In the genomic region with DNA sequence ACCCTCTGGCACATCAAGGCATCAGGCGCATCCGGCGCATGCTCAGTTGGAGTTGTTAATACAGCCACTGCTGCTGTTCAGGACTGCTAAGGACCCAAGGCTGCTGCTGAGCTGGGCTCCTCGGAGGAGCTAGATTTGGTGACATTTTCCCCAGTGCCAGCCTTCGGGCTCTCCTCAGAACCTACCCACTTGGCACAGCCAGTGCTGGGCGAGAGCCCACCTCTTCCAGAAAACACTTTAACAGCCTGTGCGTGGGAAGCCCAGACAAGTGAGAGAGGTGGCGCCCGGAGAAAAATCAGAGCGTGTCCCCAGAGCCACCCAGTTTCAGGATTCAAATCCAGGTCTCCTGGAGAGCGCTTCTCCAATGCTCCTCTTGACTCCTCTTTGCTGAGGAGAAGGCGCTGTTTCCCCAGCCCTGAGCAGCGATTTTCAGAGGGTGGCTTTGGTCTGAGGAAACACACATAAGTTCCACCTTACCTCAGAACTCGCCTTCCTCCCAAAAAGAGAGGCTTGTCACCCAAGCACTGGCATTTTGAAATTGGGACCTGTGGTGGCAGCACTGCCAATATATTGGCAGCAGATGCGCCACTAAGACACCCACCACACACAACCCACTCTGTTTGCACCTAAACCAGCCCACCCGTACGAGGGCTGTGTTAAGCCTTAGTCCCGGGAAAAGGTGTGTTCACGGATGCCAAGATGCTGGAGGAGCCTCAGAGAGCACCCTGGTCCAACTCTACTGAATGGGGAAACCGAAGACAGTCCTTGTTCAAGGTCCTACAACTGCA, we compare ENCODE assay signal across 14 mouse cellular contexts.
DNase-seq lines count a peak whose midpoint lies in the region.
"Had no signal": no experiment of that assay in that cellular context is flagged by ENCODE, and none has a peak within 500 bp of the region (broad histone marks: within the 10 kb centered on the region; RNA-seq: fewer than 3 reads in every experiment).

No protein-coding gene starts in this region.

- DNase-seq in cerebellum, postnatal 10 days, result peak; percentile 43 to 47
- no peak for DNase-seq in cerebellum, adult 9-10 months
- DNase-seq in layer of hippocampus, adult 8-10 months (ENCODE audit: low spot score in 2 of 2), result peak; percentile 70 to 74
- peak; percentile 58 to 92 for DNase-seq in left cerebral cortex, adult 9 months (ENCODE audit: low spot score in 2 of 2)
- DNase-seq in right cerebral cortex, postnatal 25 days, result peak; percentile 85
- no peak for DNase-seq in adrenal gland, adult 2 months
- DNase-seq in natural killer cell, adult 2 months (ENCODE audit: low spot score in 2 of 2), result no peak
- no peak for DNase-seq in heart, postnatal 25 days (ENCODE audit: low spot score)
- DNase-seq: gastrocnemius, postnatal 14 days; kidney, adult 11 months; kidney, postnatal 14 days; liver, postnatal 0 days; midbrain, embryonic 14.5 days; thymus, postnatal 4 days had no signal

- intact Hi-C loops in heart, postnatal 25 days (cut with DNase I), result no loop called here

Comparison
In these comparisons a context has a peak if more than half of its experiments do, and no peak if none do; other contexts are left out.
1. DNase-seq: peak in cerebellum, postnatal 10 days (2 of 2), layer of hippocampus, adult 8-10 months (2 of 2), left cerebral cortex, adult 9 months (2 of 2) and right cerebral cortex, postnatal 25 days (single experiment); none in cerebellum, adult 9-10 months (single experiment), adrenal gland, adult 2 months (single experiment), natural killer cell, adult 2 months (0 of 2) and heart, postnatal 25 days (single experiment).